Mouse (Mus musculus) mammary gland, adult 2 months (tissue): Measurements from ENCODE around the gene Entpd8. TPM values are rescaled to one million over a fixed set of nuclear protein-coding genes. Genes with fewer than 3 reads are reported as not detected.

Experiments
- polyA plus RNA-seq: library from polyadenylated mRNA; depleted of rRNA; stranded (reverse); fragments of >200 nt; gene quantifications from 2 replicates; pipeline ENCODE4 v1.2.3, GENCODE M21; 2012; ENCODE audit warnings: low replicate concordance; rRNA removed

Entpd8 gene
- polyA plus RNA-seq: 0.11 and 0.26 TPM in 2 replicates

DNA sequence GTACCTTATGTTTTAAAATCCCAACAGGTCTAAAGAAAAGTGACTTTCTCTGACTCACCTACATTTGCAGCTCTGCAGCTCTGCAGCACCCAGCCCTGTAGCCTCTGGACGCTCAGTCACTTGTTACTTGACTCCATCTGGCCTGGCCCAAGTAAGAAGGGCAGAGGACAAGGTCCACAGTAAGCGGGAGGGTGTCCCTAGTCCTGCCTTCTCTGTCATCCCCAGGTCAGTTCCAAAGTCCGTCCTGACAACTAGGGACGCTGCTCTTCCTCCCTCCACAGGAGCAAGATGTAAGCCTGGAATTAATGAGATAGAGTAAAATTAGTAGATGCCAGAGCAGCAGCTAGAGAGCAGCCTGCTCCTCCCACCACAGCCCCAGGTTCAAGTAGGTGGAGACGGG is at the start of gene Entpd8:
Gene Entpd8 (plus strand): TSS at position 229 of the 400 bp plus-strand sequence.

DNA sequence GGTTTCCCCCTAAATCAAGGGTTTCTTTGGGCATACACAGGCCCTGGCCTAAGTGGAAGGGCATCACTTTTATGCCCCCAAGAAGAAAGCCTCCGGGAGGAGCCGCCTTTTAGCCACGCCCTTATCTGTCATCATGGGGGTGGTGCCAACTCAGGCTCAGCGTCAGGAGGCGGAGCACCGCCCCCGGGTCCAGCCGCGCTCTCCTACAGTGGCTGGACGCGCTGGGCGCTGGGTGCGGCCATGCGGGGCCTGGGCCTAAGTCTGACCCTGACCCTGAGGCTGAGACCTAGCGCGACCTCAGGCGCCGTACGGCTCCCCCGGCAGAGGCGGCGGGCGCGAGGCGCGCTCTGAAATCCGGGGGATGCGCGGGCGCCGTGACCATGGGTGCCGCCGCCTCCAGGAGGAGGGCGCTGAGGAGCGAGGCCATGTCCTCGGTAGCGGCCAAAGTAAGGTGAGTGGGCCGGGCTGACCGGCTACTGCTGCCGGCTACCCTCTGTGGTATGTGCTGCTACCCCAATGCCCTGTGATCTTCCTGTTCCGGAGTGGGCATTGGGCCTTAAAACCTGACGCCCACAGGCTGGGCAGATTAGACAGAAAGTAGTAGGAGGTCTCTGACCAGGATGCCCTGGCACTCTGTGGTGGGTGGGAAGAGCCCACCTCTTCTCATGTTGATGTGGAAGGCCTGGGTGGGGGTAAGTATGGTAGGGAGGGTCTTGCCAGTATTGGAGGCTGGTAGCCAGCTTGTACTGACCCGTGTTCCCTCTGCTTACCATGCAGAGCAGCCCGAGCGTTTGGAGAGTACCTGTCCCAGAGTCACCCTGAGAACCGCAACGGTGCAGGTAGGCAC is 25.7 kb upstream of the Entpd8 start, which contains the start of gene Nsmf:
Gene Nsmf (plus strand): TSS at position 135 of the 847 bp plus-strand sequence.

DNA sequence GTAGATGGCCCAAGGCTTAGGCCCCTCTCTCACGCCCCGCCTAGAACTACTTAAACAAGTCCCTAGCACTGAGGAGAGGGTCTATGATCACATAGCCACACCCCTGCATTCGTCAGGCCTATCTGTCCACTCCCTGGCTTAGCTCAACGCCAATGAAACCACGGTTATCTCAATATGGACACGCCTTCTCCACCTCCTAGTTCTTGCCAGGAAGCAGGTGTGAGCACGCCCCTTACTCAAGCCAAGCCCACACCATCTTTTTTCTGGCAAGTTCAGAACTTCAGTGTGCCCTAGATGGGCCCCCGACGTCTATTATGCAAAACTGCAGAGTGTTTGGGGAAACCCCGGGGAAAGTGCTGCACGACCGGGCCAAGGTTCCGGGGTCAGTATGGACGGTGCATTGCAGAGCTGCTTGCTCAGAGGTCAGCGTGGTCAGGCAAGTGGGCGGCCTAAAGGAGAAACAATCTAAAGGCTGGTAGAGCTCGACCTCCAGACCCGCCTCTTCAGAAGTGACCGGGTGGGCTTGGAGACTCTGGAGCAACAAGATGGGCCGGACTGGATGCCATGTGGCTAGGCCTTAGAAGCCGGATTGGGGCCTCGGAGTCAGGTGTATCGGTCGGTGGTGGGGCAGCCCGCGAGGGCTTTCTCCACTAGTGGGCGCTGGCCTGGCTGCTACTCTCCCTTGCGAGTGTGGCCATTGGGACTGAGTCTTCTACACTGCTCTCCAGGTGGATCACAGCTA is 15.2 kb downstream of the Entpd8 start, which contains the start of gene Noxa1:
Gene Noxa1 (minus strand): TSS at position 41 of the 742 bp plus-strand sequence.

Other genes starting within 250 kb of the Entpd8 start
- 55.1 and 81.6 TPM in 2 replicates for gene Ehmt1, start 160.7 kb upstream of the Entpd8 start, polyA plus RNA-seq
- gene Arrdc1, start 145.1 kb upstream of the Entpd8 start, polyA plus RNA-seq: 208 and 219 TPM in 2 replicates
- gene Zmynd19, start 130.5 kb upstream of the Entpd8 start, polyA plus RNA-seq: 4.2 and 5.6 TPM in 2 replicates
- gene Dph7, start 117.9 kb upstream of the Entpd8 start, polyA plus RNA-seq: 15.6 and 19.0 TPM in 2 replicates
- gene Mrpl41, start 105.2 kb upstream of the Entpd8 start, polyA plus RNA-seq: 26.2 and 28.3 TPM in 2 replicates
- 23.6 and 35.9 TPM in 2 replicates for gene Pnpla7, start 104.3 kb upstream of the Entpd8 start, polyA plus RNA-seq
- 113 and 165 TPM in 2 replicates for gene Nsmf, start 25.9 kb upstream of the Entpd8 start, polyA plus RNA-seq
- 0.07 and 0.16 TPM in 2 replicates for gene Noxa1, start 14.8 kb downstream of the Entpd8 start, polyA plus RNA-seq
- 15.2 and 32.0 TPM in 2 replicates for gene Nrarp, start 100.5 kb downstream of the Entpd8 start, polyA plus RNA-seq
- 34.9 and 70.8 TPM in 2 replicates for gene Tor4a, start 116.6 kb downstream of the Entpd8 start, polyA plus RNA-seq
- 51.7 and 97.1 TPM in 2 replicates for gene Nelfb, start 131.2 kb downstream of the Entpd8 start, polyA plus RNA-seq
- 0.23 TPM in 1 of 2 replicates, not detected in the other for gene Stpg3, start 134.3 kb downstream of the Entpd8 start, polyA plus RNA-seq
- 0.17 and 0.19 TPM in 2 replicates for gene Fam166a, start 138.4 kb downstream of the Entpd8 start, polyA plus RNA-seq
- 306 and 366 TPM in 2 replicates for gene Tubb4b, start 144.4 kb downstream of the Entpd8 start, polyA plus RNA-seq
- 0.04 and 0.06 TPM in 2 replicates for gene Slc34a3, start 154.1 kb downstream of the Entpd8 start, polyA plus RNA-seq
- 0.19 and 0.24 TPM in 2 replicates for gene Rnf224, start 156.5 kb downstream of the Entpd8 start, polyA plus RNA-seq
- 22.4 and 35.6 TPM in 2 replicates for gene Rnf208, start 162.0 kb downstream of the Entpd8 start, polyA plus RNA-seq
- 20.7 and 26.5 TPM in 2 replicates for gene Cysrt1, start 162.1 kb downstream of the Entpd8 start, polyA plus RNA-seq
- gene AL732309.1, start 166.6 kb downstream of the Entpd8 start, polyA plus RNA-seq: 28.2 and 30.4 TPM in 2 replicates
- 52.0 and 81.2 TPM in 2 replicates for gene Tmem203, start 175.1 kb downstream of the Entpd8 start, polyA plus RNA-seq
- 18.4 and 28.7 TPM in 2 replicates for gene Tprn, start 182.3 kb downstream of the Entpd8 start, polyA plus RNA-seq
- 54.2 and 69.4 TPM in 2 replicates for gene Ssna1, start 192.1 kb downstream of the Entpd8 start, polyA plus RNA-seq
- 82.5 and 180 TPM in 2 replicates for gene Anapc2, start 192.2 kb downstream of the Entpd8 start, polyA plus RNA-seq
- not detected in 2 replicates for gene Tmem210, start 207.8 kb downstream of the Entpd8 start, polyA plus RNA-seq
- gene Lrrc26, start 209.6 kb downstream of the Entpd8 start, polyA plus RNA-seq: 9.9 and 19.6 TPM in 2 replicates
- 0.19 and 0.41 TPM in 2 replicates for gene Grin1, start 238.9 kb downstream of the Entpd8 start, polyA plus RNA-seq